Mouse (Mus musculus) lung, embryonic 14.5 days (tissue): ENCODE data around the gene Pard6a. TPM values are rescaled to one million over a fixed set of nuclear protein-coding genes. Genes with fewer than 3 reads are reported as not detected.

Experiments
- ATAC-seq: fragments of 200-750 bp; cut with Nextera tagmentation; 2 replicates; pipeline ENCODE4 v1.8.0; 2017; ENCODE audit warnings: mild to moderate bottlenecking, moderate TSS enrichment, moderate library complexity; ENCODE audit not compliant: insufficient read depth
- DNase-seq: peaks from one replicate; pipeline ENCODE4 v3.0.0-alpha.2; 2015
- H3K27ac ChIP-seq: fragments of 300-500 bp; sonication (generic); 2 replicates; pipeline ENCODE4 v1.5.1; 2014; ENCODE audit warnings: low read depth, mild to moderate bottlenecking, moderate library complexity
- H3K27me3 ChIP-seq: fragments of 300-500 bp; sonication (generic); 2 replicates; pipeline ENCODE4 v1.6.1; 2014; ENCODE audit warnings: low read length, control low read depth; ENCODE audit not compliant: insufficient read depth
- H3K36me3 ChIP-seq: fragments of 300-500 bp; sonication (generic); 2 replicates; pipeline ENCODE4 v1.6.1; 2014; ENCODE audit warnings: control low read depth; ENCODE audit not compliant: insufficient read depth
- H3K4me1 ChIP-seq: fragments of 300-500 bp; sonication (generic); 2 replicates; pipeline ENCODE4 v1.6.1; 2014; ENCODE audit warnings: antibody characterized with exemption, control low read depth; ENCODE audit not compliant: insufficient read depth
- H3K4me2 ChIP-seq: fragments of 300-500 bp; sonication (generic); 2 replicates; pipeline ENCODE4 v1.6.1; 2014; ENCODE audit warnings: mild to moderate bottlenecking
- H3K4me3 ChIP-seq: fragments of 300-500 bp; sonication (generic); 2 replicates; pipeline ENCODE4 v1.5.1; 2014; ENCODE audit warnings: low read depth, low read length
- H3K9ac ChIP-seq: fragments of 300-500 bp; sonication (generic); 2 replicates; pipeline ENCODE4 v1.6.1; 2014
- H3K9me3 ChIP-seq: fragments of 300-500 bp; sonication (generic); 2 replicates; pipeline ENCODE4 v1.6.1; 2016; ENCODE audit warnings: low read depth, low read length, control low read depth
- CTCF ChIP-seq: IDR thresholded peaks from 2 replicates; pipeline ENCODE4 v1.5.1; 2016; ENCODE audit warnings: antibody characterized with exemption, low read depth
- WGBS: fragments of 180-500 bp; shearing (Covaris S2); extraction: QIAGEN DNeasy Blood & Tissue Kit; methylation state at CpG from one replicate; pipeline ENCODE4 v1.1.7; 2014; 5-methylcytosine and 5-hydroxymethylcytosine counted together
- polyA plus RNA-seq: library from polyadenylated mRNA; unstranded; fragments of >200 nt; fragmentation: Nextera tagmentation; extraction: Ambion mirVana; gene quantifications from 2 replicates; pipeline ENCODE4 v1.2.1, GENCODE M21; 2014

The Pard6a gene
- polyA plus RNA-seq, 1 experiment from 2014 or later, result 13.6 TPM

DNA sequence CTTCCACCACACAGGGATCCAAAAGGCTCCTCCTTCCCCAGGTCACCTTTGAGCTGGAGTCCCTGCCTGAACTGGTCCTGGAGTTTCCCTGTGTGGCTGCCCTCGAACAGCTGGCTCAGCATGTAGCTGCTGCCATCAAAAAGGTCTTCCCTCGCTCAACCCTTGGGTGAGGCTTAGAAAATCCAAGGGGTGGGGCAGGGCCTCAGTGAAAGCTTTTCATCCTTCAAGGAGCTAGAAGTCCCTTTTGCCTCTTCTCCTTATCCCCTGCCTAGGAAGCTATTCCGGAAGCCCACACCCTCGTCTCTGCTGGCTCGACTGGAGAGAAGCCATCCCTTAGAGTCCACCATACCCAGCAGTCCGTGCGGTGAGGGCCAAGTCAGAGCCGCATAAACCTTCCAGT lies 13.4 kb upstream of the Pard6a start:
- peaks cover 19% of the 10 kb centered on the region for H3K36me3 ChIP-seq
- H3K4me2 ChIP-seq, result no peak overlapping the region
- no peaks in the 10 kb centered on the region for H3K9me3 ChIP-seq
- ATAC-seq, result no peak
- 49% methylated on average over 8 of the region's 8 CpGs for WGBS
- H3K9ac ChIP-seq, result no peak overlapping the region
- no peak for DNase-seq
- TF ChIP-seq CTCF, result no peak
- no peak overlapping the region for H3K4me3 ChIP-seq
- H3K27me3 ChIP-seq, result no peaks in the 10 kb centered on the region
- no peak overlapping the region for H3K27ac ChIP-seq
- H3K4me1 ChIP-seq, result no peaks in the 10 kb centered on the region

DNA sequence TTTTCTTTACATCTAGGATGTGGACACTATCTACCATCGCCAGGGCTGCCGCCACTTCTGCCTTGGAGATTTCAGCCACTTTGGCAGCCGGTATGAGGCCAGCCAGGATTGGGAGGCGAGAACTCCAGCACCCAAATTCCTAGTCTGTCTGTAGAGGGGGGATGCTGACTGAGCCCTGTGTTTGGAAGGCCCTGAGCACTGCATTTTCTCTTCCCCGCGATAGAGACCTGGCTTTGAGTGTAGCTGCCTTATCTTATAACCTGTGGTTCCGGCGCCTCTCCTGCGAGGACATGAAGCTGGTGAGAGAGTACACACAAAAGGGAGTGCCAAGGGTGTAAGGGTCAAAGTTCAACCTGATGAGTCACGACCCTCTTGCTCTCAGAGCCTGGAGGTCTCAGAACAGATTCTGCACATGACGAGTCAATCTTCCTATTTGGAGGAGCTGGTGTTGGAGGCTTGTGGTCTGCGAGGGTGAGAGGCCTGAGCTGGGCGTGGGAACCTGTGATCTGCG lies 12.7 kb upstream of the Pard6a start:
- Histone ChIP-seq H3K4me3 (no peak overlapping the region), H3K4me1 (no peaks in the 10 kb centered on the region), H3K9me3 (no peaks in the 10 kb centered on the region), H3K36me3 (peaks cover 11% of the 10 kb centered on the region), H3K4me2 (no peak overlapping the region), H3K27ac (no peak overlapping the region), H3K9ac (no peak overlapping the region), H3K27me3 (no peaks in the 10 kb centered on the region)
- no peak for DNase-seq
- TF ChIP-seq CTCF, result no peak
- 46% methylated on average over 14 of the region's 14 CpGs for WGBS
- no peak for ATAC-seq

DNA sequence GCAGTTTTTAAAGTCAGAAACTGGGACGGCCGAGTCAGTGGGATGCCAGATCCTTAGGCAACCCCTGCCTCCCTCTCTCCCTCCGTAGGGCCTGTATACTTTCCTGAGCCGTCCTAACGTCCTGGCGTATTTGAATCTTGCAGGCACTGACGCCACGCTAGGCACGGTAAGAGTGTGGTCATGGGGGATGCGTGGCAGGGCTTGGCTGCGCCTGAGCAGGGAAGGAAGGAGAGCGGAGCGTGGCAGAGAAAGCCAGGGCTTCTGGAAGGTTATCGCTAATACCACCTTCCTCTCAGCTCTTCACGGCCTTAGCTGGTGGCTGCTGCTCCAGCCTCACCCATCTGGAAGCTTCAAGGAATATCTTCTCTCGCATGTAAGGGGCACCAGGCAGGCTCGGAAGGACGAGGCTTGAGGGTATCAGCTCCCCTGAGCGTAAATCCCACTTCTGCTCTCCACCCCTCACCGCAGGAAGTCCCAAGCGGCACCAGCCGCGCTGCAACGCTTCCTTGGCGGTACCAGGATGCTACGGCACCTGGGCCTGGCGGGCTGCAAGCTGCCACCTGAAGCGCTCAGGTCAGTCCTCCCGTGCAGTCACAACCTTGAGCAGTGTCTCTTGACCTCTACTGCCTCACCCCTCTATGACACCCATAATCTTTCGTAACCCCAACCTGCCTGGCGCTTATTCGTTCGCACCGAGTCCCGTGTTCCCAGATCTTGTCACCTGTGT lies 11.5 kb upstream of the Pard6a start:
- TF ChIP-seq CTCF, result no peak
- no peak overlapping the region for H3K27ac ChIP-seq
- no peaks in the 10 kb centered on the region for H3K9me3 ChIP-seq
- peaks cover under 1% of the 10 kb centered on the region; the same call in 1 of the 2 replicates for H3K36me3 ChIP-seq
- H3K4me1 ChIP-seq, result 0 out of 2 replicates have a peak, but pooled peaks cover 7% of the 10 kb centered on the region
- H3K4me2 ChIP-seq, result no peak overlapping the region
- H3K4me3 ChIP-seq, result no peak overlapping the region
- H3K9ac ChIP-seq, result no peak overlapping the region
- ATAC-seq (no peak), DNase-seq (no peak)
- H3K27me3 ChIP-seq, result no peaks in the 10 kb centered on the region
- 52% methylated on average over 34 of the region's 35 CpGs for WGBS

DNA sequence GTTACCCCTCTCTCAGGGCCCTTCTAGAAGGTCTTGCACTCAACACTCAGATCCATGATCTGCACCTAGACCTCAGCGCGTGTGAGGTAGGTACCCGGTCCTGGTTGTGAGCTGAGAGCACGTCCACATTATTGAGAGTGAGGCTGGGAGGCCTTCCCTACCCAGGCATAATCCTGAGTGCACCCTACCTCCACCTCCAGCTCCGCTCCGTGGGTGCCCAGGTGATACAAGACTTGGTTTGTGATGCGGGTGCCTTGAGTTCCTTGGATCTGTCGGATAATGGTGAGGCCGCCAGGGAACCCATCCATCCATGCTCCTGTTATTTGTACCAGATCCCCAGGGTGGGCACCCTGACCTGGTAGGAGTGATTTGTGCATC lies 11.0 kb upstream of the Pard6a start:
- WGBS, result 83% methylated on average over 9 of the region's 9 CpGs
- H3K4me3 ChIP-seq, result no peak overlapping the region
- no peak overlapping the region for H3K9ac ChIP-seq
- ATAC-seq (no peak), DNase-seq (no peak)
- no peak overlapping the region for H3K4me2 ChIP-seq
- no peaks in the 10 kb centered on the region for H3K27me3 ChIP-seq
- no peak overlapping the region for H3K27ac ChIP-seq
- no peaks in the 10 kb centered on the region for H3K36me3 ChIP-seq
- H3K9me3 ChIP-seq, result no peaks in the 10 kb centered on the region
- H3K4me1 ChIP-seq, result 0 out of 2 replicates have a peak, but pooled peaks cover 7% of the 10 kb centered on the region
- no peak for TF ChIP-seq CTCF

DNA sequence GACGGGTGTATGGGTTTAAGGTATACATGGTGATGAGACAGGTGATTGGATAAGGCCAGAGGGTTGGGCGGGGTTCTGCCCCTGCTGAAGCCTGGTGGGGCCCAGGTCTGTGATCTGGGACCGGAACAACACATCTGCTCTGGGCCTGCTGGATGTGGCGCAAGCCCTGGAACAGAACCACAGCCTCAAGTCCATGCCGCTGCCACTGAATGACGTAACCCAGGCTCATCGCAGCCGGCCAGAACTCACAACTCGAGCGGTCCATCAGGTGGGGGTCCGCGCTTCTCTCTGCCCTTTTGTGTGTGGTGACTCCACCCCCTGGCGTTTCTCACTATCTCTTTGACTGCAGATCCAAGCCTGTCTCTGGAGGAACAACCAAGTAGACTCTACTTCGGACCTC lies 10.0 kb upstream of the Pard6a start:
- Histone ChIP-seq H3K27me3 (no peaks in the 10 kb centered on the region), H3K4me1 (0 out of 2 replicates have a peak, but pooled peaks cover 7% of the 10 kb centered on the region), H3K9me3 (no peaks in the 10 kb centered on the region), H3K4me2 (no peak overlapping the region), H3K4me3 (no peak overlapping the region), H3K36me3 (no peaks in the 10 kb centered on the region), H3K9ac (no peak overlapping the region), H3K27ac (no peak overlapping the region)
- 77% methylated on average over 14 of the region's 14 CpGs for WGBS
- DNase-seq (no peak), ATAC-seq (no peak)
- no peak for TF ChIP-seq CTCF

DNA sequence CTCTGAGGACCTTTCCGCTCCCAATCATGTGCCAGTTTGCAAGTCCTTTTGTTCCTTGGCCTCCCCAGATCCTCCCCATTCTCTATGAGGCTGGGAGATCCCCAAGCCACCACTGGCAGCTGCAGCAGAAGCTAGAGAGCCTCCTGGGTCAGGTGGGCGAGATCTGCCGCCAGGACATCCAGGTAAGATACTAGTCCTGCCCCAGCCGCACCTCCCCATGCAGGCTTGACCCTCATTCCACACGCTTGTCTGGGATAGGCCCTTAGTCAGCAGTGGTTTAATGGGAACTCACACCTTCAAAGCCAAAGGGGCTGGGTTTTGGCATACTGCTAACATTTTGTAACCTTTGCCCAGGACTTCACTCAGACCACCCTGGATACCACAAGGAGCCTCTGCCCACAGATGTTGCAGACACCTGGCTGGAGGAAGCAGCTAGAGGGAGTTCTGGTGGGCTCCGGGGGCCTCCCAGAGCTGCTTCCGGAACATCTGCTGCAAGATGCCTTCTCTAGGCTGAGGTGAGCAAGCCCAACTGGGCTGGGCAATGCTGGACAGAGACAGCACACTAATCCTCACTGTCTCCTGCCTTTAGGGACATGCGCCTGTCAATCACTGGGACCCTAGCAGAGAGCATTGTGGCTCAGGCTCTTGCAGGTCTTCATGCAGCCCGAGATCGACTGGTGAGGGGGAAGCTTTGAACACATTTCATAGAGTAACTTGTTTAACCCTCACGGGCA lies 8.3 kb upstream of the Pard6a start:
- DNase-seq (no peak), ATAC-seq (no peak)
- no peak overlapping the region for H3K4me3 ChIP-seq
- H3K9ac ChIP-seq, result no peak overlapping the region
- TF ChIP-seq CTCF, result no peak
- WGBS, result 87% methylated on average over 11 of the region's 11 CpGs
- H3K36me3 ChIP-seq, result peaks cover 8% of the 10 kb centered on the region; the same call in 1 of the 2 replicates
- H3K27me3 ChIP-seq, result no peaks in the 10 kb centered on the region
- H3K4me2 ChIP-seq, result no peak overlapping the region
- H3K9me3 ChIP-seq, result no peaks in the 10 kb centered on the region
- H3K4me1 ChIP-seq, result 0 out of 2 replicates have a peak, but pooled peaks cover 7% of the 10 kb centered on the region
- no peak overlapping the region for H3K27ac ChIP-seq

DNA sequence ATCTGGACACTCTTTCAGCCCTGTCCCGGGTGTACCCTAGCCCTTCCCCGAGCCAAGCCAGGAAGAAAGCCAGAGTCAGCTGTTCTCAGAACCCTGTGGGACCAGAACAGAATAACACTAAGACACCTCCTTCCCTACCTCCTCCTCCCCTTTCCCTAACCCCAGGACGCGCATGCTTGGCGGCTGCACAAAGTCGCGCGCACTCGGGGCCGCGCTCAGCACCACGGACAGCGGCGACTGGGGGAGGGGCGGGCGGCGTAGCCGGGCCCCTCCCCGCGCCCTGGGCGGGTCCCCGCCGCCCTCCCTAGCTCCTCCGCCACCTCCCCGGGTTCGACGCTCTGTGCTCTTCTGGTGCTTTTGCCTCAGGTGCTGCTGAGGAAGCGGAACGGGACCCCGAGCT lies 7.3 kb upstream of the Pard6a start:
- Histone ChIP-seq H3K27ac (no peak overlapping the region), H3K27me3 (no peaks in the 10 kb centered on the region), H3K4me3 (peak overlapping the region; percentile 44), H3K36me3 (peaks cover 18% of the 10 kb centered on the region; the same call in 1 of the 2 replicates), H3K9me3 (no peaks in the 10 kb centered on the region), H3K9ac (no peak overlapping the region; the same call in 1 of the 2 replicates), H3K4me2 (peak overlapping the region; percentile 90), H3K4me1 (0 out of 2 replicates have a peak, but pooled peaks cover 7% of the 10 kb centered on the region)
- ATAC-seq (peak; percentile 52), DNase-seq (peak; percentile 73)
- no peak for TF ChIP-seq CTCF
- whole genome bisulfite sequencing, result 2% methylated on average over 30 of the region's 30 CpGs
